ENCODE assay signal across 8 mouse cellular contexts in the genomic region with DNA sequence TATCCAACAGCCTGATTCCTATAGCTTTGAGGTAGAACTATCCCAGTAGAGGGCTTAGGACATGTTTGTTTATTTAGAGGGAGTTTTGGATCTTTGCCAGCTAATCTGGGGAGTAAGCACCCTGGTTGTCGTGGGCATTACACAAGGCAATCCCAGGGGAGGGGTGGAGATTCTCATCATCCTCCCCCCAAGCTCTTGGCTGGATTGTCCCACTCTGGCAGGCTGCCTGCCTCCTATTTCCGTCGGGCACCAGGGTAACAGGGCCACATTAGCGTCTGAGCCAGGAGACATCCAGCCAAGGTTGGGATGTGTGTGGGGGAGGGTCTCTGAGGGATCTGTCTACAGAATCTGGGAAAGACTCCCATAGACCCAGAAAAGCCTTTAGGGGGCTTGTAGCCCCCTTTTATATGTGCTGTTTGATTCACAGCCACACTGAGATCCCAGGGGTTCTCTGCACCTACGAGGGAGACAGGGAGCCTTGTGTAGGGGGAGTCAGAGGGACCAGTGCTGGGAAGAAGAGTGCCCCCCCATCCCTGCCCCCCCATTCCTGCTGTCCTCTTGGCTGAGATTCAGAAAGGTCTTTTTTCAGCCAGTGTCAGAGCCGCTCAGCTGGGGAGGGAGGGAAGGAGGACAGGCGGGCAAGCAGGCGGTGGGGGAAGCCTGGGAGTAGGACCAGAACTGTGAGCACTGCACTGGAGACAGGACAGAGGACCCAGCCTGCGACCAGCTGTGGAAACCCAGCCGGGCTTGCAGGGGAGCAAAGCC. TPM values are rescaled to one million over a fixed set of nuclear protein-coding genes. Genes with fewer than 3 reads are reported as not detected.
A peak's percentile ranks its signal among the peaks of the same experiment; 100 is the strongest.
DNase-seq lines count a peak whose midpoint lies in the region; ATAC-seq lines count a peak whose summit lies in the region.

No protein-coding gene starts in this region.

- H3K27ac ChIP-seq in forebrain, embryonic 10.5 days = peak overlapping the region; percentile 82
- H3K27ac ChIP-seq in heart, embryonic 16.5 days (ENCODE audit: low read length) = peak overlapping the region; percentile 81
- peak overlapping the region; percentile 48 for H3K27ac ChIP-seq in liver, embryonic 15.5 days (replicated peaks)

- peak; percentile 79 for DNase-seq in 3T3-L1 (ENCODE audit: low read depth, low spot score)
- peak; percentile 84 for DNase-seq in adrenal gland, postnatal 14 days
- no peak for DNase-seq in forebrain, embryonic 10.5 days (ENCODE audit: extremely low spot score, low spot score)
- DNase-seq in kidney, postnatal 10 days = peak; percentile 79
- DNase-seq in retina, postnatal 7 days (ENCODE audit: low read depth, low spot score) = peak; percentile 68
- no peak for DNase-seq in c-Kit-positive CD71-positive TER-119-positive erythroid progenitor cells, embryonic 14.5 days (ENCODE audit: low spot score)

- H3K4me3 ChIP-seq in forebrain, embryonic 10.5 days = no peak overlapping the region
- H3K4me3 ChIP-seq in heart, embryonic 16.5 days (ENCODE audit: low read length) = peak overlapping the region; percentile 32
- H3K4me3 ChIP-seq in liver, embryonic 15.5 days (replicated peaks) = no peak overlapping the region

- H3K9me3 ChIP-seq in forebrain, embryonic 10.5 days = no peaks in the 10 kb centered on the region
- no peaks in the 10 kb centered on the region for H3K9me3 ChIP-seq in heart, embryonic 16.5 days (replicated peaks; ENCODE audit: control insufficient read depth, low read length)
- H3K9me3 ChIP-seq in liver, embryonic 15.5 days (replicated peaks) = no peaks in the 10 kb centered on the region

- no peaks in the 10 kb centered on the region for H3K27me3 ChIP-seq in forebrain, embryonic 10.5 days (ENCODE audit: poor library complexity, severe bottlenecking)
- no peaks in the 10 kb centered on the region for H3K27me3 ChIP-seq in heart, embryonic 16.5 days (ENCODE audit: control insufficient read depth, insufficient read depth, low read length)
- no peaks in the 10 kb centered on the region for H3K27me3 ChIP-seq in liver, embryonic 15.5 days

- H3K4me1 ChIP-seq in forebrain, embryonic 10.5 days = peaks cover 71% of the 10 kb centered on the region
- H3K4me1 ChIP-seq in heart, embryonic 16.5 days (ENCODE audit: control insufficient read depth, insufficient read depth, low read length) = peaks cover 62% of the 10 kb centered on the region
- peaks cover 98% of the 10 kb centered on the region for H3K4me1 ChIP-seq in liver, embryonic 15.5 days (replicated peaks)

- H3K36me3 ChIP-seq in forebrain, embryonic 10.5 days (replicated peaks) = peaks cover 15% of the 10 kb centered on the region
- H3K36me3 ChIP-seq in heart, embryonic 16.5 days (ENCODE audit: control insufficient read depth, insufficient read depth) = no peaks in the 10 kb centered on the region
- H3K36me3 ChIP-seq in liver, embryonic 15.5 days (replicated peaks) = no peaks in the 10 kb centered on the region

- 50% methylated on average over 10 of the region's 10 CpGs for WGBS in forebrain, embryonic 10.5 days
- WGBS in heart, embryonic 16.5 days = 12% methylated on average over 10 of the region's 10 CpGs
- 49% methylated on average over 10 of the region's 10 CpGs for WGBS in liver, embryonic 15.5 days (ENCODE audit: insufficient replicate concordance)

- ATAC-seq in heart, embryonic 16.5 days (replicated peaks; ENCODE audit: extremely low read depth, insufficient read depth, low FRiP score) = peak; percentile 64
- ATAC-seq in liver, embryonic 15.5 days (ENCODE audit: insufficient read depth) = peak; percentile 10; the same call in 1 of the 2 replicates

- peak overlapping the region; percentile 69 for H3K9ac ChIP-seq in heart, embryonic 16.5 days (ENCODE audit: low read length)
- no peak overlapping the region for H3K9ac ChIP-seq in liver, embryonic 15.5 days

- peak overlapping the region; percentile 55 for H3K4me2 ChIP-seq in heart, embryonic 16.5 days (ENCODE audit: low read depth, low read length)
- H3K4me2 ChIP-seq in liver, embryonic 15.5 days = no peak overlapping the region

RNA-seq across cellular contexts. Expression of gene Tnk2, which starts 17.1 kb away (rescaled TPM):
- 48.5 and 55.4 TPM in 2 replicates for total RNA-seq in adrenal gland, postnatal 14 days (2021)
- polyA plus RNA-seq in forebrain, embryonic 10.5 days (2016; fragmentation: Nextera tagmentation; extraction: Ambion mirVana) = 10.1 and 11.0 TPM in 2 replicates
- 9.0 and 9.5 TPM in 2 replicates for polyA plus RNA-seq in heart, embryonic 16.5 days (2015; fragmentation: Nextera tagmentation; extraction: Ambion mirVana)
- polyA plus RNA-seq in liver, embryonic 15.5 days (2015; fragmentation: Nextera tagmentation; extraction: Ambion mirVana) = 4.5 and 4.7 TPM in 2 replicates

RNA-seq across cellular contexts. Expression of gene Tfrc, which starts 52.0 kb away (rescaled TPM):
- total RNA-seq in adrenal gland, postnatal 14 days (2021) = 181 and 285 TPM in 2 replicates
- 71.3 and 72.0 TPM in 2 replicates for polyA plus RNA-seq in forebrain, embryonic 10.5 days (2016; fragmentation: Nextera tagmentation; extraction: Ambion mirVana)
- 49.2 and 53.8 TPM in 2 replicates for polyA plus RNA-seq in heart, embryonic 16.5 days (2015; fragmentation: Nextera tagmentation; extraction: Ambion mirVana)
- polyA plus RNA-seq in liver, embryonic 15.5 days (2015; fragmentation: Nextera tagmentation; extraction: Ambion mirVana) = 285 and 299 TPM in 2 replicates

Comparison
In these comparisons a context has a peak if more than half of its experiments do, and no peak if none do; other contexts are left out.
1. DNase-seq: peak in 3T3-L1 (single experiment), adrenal gland, postnatal 14 days (single experiment), kidney, postnatal 10 days (single experiment) and retina, postnatal 7 days (single experiment); none in forebrain, embryonic 10.5 days (single experiment) and c-Kit-positive CD71-positive TER-119-positive erythroid progenitor cells, embryonic 14.5 days (single experiment).
2. Peak in every context shown above with its lines, with median percentiles within 50 percentile points of each other: H3K27ac ChIP-seq.